Mouse (Mus musculus) ES-E14 (cell line): Measurements from ENCODE around the gene Nos3. TPM values are rescaled to one million over a fixed set of nuclear protein-coding genes. Genes with fewer than 3 reads are reported as not detected.

Experiments
- DNase-seq: peaks from one replicate; pipeline ENCODE4 v3.0.0-alpha.2; 2013; ENCODE audit warnings: low read depth, low spot score
- H3K27ac ChIP-seq: 2 replicates; pipeline ENCODE4 v1.5.1; 2012; ENCODE audit warnings: low read depth, mild to moderate bottlenecking, low read length, moderate library complexity, mixed read lengths; ENCODE audit not compliant: poor library complexity, insufficient read depth, severe bottlenecking
- H3K36me3 ChIP-seq: 2 replicates; pipeline ENCODE4 v1.6.1; 2012; ENCODE audit warnings: mild to moderate bottlenecking, low read length, moderate library complexity, mixed read lengths; ENCODE audit not compliant: control insufficient read depth, poor library complexity, insufficient read depth, severe bottlenecking
- H3K4me1 ChIP-seq, 2 experiments: fragments of 150-350 bp in 1 of 2; sonication (generic) in 1 of 2; 2 replicates each; pipeline ENCODE4 v1.6.1; 2012; ENCODE audit warnings: low read length in 2 of 2, mild to moderate bottlenecking in 1 of 2, mixed read lengths in 1 of 2; ENCODE audit not compliant: control insufficient read depth in 2 of 2, insufficient read depth in 2 of 2, poor library complexity in 1 of 2
- H3K4me3 ChIP-seq, 2 experiments: fragments of 150-350 bp in 1 of 2; sonication (generic) in 1 of 2; 2 replicates each; pipeline ENCODE4 v1.5.1; 2012; ENCODE audit warnings: low read length in 2 of 2, low read depth in 1 of 2, mild to moderate bottlenecking in 1 of 2, mixed read lengths in 1 of 2; ENCODE audit not compliant: insufficient read depth in 1 of 2, poor library complexity in 1 of 2, severe bottlenecking in 1 of 2
- H3K9ac ChIP-seq: 2 replicates; pipeline ENCODE4 v1.6.1; 2012; ENCODE audit warnings: low read depth, mild to moderate bottlenecking, low read length, mixed read lengths; ENCODE audit not compliant: poor library complexity, insufficient read depth, severe bottlenecking
- H3K9me3 ChIP-seq: fragments of 150-350 bp; sonication (generic); 2 replicates; pipeline ENCODE4 v1.6.1; 2012; ENCODE audit warnings: low read depth, mild to moderate bottlenecking, low read length; ENCODE audit not compliant: control insufficient read depth, insufficient read depth
- CHD2 ChIP-seq: IDR thresholded peaks from 2 replicates; pipeline ENCODE4 v1.6.1; 2014; ENCODE audit warnings: mild to moderate bottlenecking, low read depth, low read length, inconsistent platforms
- HCFC1 ChIP-seq: IDR thresholded peaks from 2 replicates; pipeline ENCODE4 v1.6.1; 2012; ENCODE audit warnings: low read length, inconsistent platforms, borderline replicate concordance; ENCODE audit not compliant: insufficient read depth
- MAFK ChIP-seq: IDR thresholded peaks from 2 replicates; pipeline ENCODE4 v1.6.1; 2014; ENCODE audit warnings: mild to moderate bottlenecking, low read depth, low read length, inconsistent platforms; ENCODE audit not compliant: insufficient read depth
- ZC3H11A ChIP-seq: IDR thresholded peaks from 2 replicates; pipeline ENCODE4 v1.6.1; 2012; ENCODE audit warnings: low read depth, mild to moderate bottlenecking, inconsistent platforms, low read length, borderline replicate concordance
- ZNF384 ChIP-seq: IDR thresholded peaks from 2 replicates; pipeline ENCODE4 v1.6.1; 2012; ENCODE audit warnings: low read depth, low read length, inconsistent platforms
- in situ Hi-C, 2 experiments: fragments of 600-800 bp; cut with MboI; formaldehyde crosslinking; loops; one replicate each; pipeline ENCODE4 v1.15.1; 2025; ENCODE audit warnings: low sequenced_read_pairs in 2 of 2, inconsistent platforms in 1 of 2; ENCODE audit not compliant: unreplicated experiment in 2 of 2
- total RNA-seq: library from RNA; depleted of rRNA; stranded (reverse); fragments of 300-350 nt; gene quantifications from 2 replicates; pipeline ENCODE4 v1.2.3, GENCODE M21; 2012

The Nos3 gene
- total RNA-seq, 1 experiment, result 2.2 TPM

GRCm38 (mm10) chr5:24344477-24345051, 20.0 kb upstream of the Nos3 start:
- Histone ChIP-seq H3K4me1 (peaks cover 2 to 20% of the 10 kb centered on the region in 2 experiments; a peak in 3 of 4 replicates), H3K27ac (no peak overlapping the region), H3K9me3 (no peaks in the 10 kb centered on the region), H3K9ac (no peak overlapping the region), H3K36me3 (no peaks in the 10 kb centered on the region), H3K4me3 (no peak overlapping the region)
- in situ Hi-C loops, result no loop called here
- TF ChIP-seq HCFC1 (no peak), ZC3H11A (no peak), MAFK (no peak), ZNF384 (no peak), CHD2 (no peak)
- no peak for DNase-seq

DNA sequence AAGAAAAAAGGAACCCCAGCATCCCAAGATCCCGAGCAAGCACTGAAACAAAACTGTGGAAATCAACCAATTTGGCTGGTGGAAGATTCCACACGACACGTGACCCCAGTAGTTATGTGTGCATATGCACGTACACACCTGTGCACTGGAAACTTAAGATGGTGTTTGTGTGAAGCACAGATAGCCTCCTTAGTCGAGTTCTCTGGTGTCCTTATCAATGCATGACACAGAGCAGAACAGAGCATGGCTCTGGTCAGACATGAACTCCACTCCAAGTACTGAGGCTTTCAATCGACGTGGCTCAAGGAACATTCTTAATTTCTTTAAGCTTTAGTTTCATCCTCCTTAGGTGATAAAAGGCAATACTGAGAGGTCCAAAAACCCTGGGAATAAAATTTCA, 18.3 kb upstream of the Nos3 start:
- Histone ChIP-seq H3K9me3 (no peaks in the 10 kb centered on the region), H3K9ac (no peak overlapping the region), H3K36me3 (no peaks in the 10 kb centered on the region), H3K4me1 (peaks cover 2 to 26% of the 10 kb centered on the region in 2 experiments; a peak in 3 of 4 replicates), H3K27ac (no peak overlapping the region), H3K4me3 (no peak overlapping the region)
- TF ChIP-seq HCFC1, result no peak
- TF ChIP-seq MAFK, result no peak
- no peak for TF ChIP-seq ZC3H11A
- DNase-seq, result no peak
- in situ Hi-C loops, result no loop called here

DNA sequence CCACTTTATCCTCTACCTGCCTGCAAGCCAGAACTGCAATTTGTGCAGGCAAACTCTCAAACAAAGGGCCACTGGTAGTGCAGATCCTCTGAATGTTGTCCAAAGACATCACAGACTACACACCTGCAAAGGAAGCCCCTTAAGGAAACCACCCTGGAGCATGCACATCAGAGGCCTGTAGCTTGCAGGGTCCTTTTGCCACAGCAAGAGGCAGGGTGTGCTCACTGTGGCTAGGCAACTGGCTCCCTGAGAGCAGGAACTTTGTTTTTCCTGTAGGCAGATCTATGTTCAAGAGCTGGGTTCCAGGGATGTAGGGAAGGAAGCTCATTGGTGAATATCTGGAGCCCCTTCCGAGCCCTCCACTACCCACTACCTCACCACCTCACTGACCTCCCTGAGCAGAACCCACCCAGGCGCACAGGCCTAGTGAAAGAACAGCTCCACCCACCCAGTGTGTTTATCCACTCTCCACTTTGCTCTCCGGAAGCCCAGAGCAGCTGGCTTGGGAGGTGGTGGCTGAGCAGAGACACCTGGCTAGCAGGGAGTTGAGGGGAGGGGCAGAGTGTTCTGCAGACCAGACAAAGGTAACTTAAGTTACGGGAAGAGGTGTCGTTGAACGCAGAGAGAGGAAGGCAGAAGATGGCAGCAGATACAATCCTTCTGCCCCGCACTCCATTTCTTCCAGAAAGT, 17.3 kb upstream of the Nos3 start:
- no peak overlapping the region for H3K27ac ChIP-seq
- TF ChIP-seq HCFC1 (no peak), ZC3H11A (no peak), ZNF384 (no peak), CHD2 (no peak), MAFK (no peak)
- in situ Hi-C loops, result no loop called here

DNA sequence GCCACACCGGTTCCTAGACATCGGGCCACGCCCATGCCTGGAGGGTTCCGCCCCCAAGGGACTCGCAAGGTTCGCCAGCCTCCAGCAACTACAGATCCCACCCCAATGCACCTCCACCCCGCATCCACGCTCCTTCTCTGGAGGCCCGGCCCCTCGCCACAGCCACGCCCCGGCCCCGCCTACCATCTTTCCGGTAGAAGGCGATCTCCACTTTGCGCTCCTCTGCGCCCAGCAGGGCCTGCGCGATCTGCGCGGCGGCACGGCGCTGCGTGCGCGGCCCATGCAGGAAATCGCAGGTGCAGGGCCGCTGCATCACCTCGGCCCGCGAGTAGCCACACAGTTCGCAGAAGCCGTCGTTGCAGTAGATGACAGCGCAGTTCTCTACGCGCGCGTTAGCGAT, 16.5 kb upstream of the Nos3 start:
- Histone ChIP-seq H3K9ac (peak overlapping the region; percentile 25; the same call in 1 of the 2 replicates), H3K27ac (no peak overlapping the region)
- in situ Hi-C loops, result no loop called here

More for the DNA sequence above, 17.3 kb upstream of the Nos3 start:
- H3K9ac ChIP-seq, result no peak overlapping the region
- H3K9me3 ChIP-seq, result no peaks in the 10 kb centered on the region
- DNase-seq, result no peak
- peak overlapping the region in 1 of 2 experiments; percentile 64; a peak in 1 of 4 replicates for H3K4me3 ChIP-seq
- H3K4me1 ChIP-seq, result peaks cover 2 to 26% of the 10 kb centered on the region in 2 experiments; a peak in 3 of 4 replicates
- no peaks in the 10 kb centered on the region for H3K36me3 ChIP-seq

DNA sequence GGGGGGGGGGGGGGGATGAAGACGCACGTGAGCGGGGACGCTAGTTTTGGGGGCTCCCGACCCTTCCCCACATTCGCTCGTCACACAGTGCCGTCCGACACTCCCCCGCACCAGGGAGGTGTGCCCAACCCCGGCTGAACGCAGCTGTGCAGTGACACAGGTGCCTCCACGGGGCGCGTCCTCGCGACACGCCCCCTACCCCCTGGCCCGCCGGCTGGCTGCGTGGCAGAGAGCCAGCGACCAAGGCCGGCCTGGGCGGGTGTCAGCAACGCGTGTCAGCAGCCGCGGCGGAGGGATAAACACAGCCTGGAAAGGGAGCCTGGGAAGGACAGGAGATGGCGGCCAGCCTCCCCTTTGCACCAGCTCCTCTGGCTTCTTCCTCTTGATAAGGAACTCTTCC, 16.1 kb upstream of the Nos3 start:
- H3K4me1 ChIP-seq, result peaks cover 2 to 29% of the 10 kb centered on the region in 2 experiments; a peak in 3 of 4 replicates
- H3K9ac ChIP-seq, result peak overlapping the region; percentile 25; the same call in 1 of the 2 replicates
- H3K36me3 ChIP-seq, result no peaks in the 10 kb centered on the region
- in situ Hi-C loops, result no loop called here
- no peak overlapping the region for H3K27ac ChIP-seq
- no peak for DNase-seq
- no peaks in the 10 kb centered on the region for H3K9me3 ChIP-seq
- TF ChIP-seq HCFC1 (no peak), MAFK (no peak), CHD2 (no peak), ZNF384 (no peak), ZC3H11A (no peak)
- H3K4me3 ChIP-seq, result peak overlapping the region; percentile 64 to 69

More for the DNA sequence above, 16.5 kb upstream of the Nos3 start:
- TF ChIP-seq HCFC1 (0 out of 2 replicates have a peak, but pooled peaks have one; percentile 22), ZC3H11A (no peak)
- Histone ChIP-seq H3K4me1 (peaks cover 2 to 31% of the 10 kb centered on the region in 2 experiments; a peak in 3 of 4 replicates), H3K4me3 (peak overlapping the region; percentile 64 to 69), H3K36me3 (no peaks in the 10 kb centered on the region), H3K9me3 (no peaks in the 10 kb centered on the region)
- peak; percentile 84 for DNase-seq
